Mouse (Mus musculus): ENCODE data around the gene Ppm1n.

The Ppm1n gene

DNA sequence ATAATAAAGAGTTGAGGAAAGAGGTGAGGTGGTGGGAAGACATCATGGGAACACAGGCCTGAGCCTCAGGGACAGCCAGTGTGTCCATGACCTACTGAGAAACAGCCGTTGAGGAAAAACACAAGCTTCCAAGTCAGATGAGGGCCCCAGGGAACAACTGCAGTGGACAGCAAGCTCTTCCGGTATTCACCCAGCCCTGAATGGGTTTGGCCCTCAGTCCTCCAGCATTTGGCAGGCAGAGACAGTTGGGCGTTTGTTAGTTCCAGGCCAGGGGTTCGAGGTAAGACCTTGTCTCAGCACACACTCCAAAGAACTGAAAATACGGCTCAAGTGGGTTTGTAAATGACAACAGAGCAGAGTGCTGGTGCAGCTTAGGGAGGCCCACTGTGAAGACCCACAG, 26.4 kb downstream of the Ppm1n start:
- POLR2A ChIA-PET: interaction anchor here in 3 of 4 experiments (0.7 to 3.3 kb wide), 18 partner anchors 9 to 212 kb away, joined by 3 to 17 read pairs (median 6); partner anchors contain the start of gene Vasp (in 1 of the 3)
- CTCF ChIA-PET: interaction anchor here in 3 of 4 experiments (0.6 to 1.9 kb wide), 4 partner anchors 14 to 45 kb away, joined by 3 to 13 read pairs (median 7); no protein-coding TSS in a partner anchor

DNA sequence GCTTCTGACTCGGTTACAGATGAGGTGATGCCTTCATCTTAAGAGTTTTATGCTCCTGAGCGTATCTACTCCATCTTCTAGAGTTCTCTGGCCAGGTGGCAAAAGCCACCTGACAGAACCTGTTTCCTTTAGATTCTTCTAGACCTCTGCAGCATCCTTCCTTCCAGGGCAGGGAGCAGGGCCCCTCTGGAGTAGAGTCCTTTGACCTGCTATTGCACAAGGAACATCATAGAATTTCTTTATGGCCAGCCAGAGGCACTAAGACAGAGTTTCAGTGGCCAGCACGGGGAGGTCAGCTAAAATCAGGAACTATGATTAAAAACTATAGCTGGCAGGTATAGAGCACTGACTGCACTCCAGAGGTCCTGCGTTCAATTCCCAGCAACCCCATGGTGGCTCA, 27.8 kb downstream of the Ppm1n start:
- ChIA-PET CTCF (interaction anchor here in 3 of 4 experiments (1.0 to 1.9 kb wide), 3 partner anchors 12 to 43 kb away, joined by 3 to 5 read pairs (median 3); no protein-coding TSS in a partner anchor), POLR2A (interaction anchor here in 2 of 4 experiments (0.5 to 3.3 kb wide), 4 partner anchors 12 to 74 kb away, joined by 3 to 17 read pairs (median 4); no protein-coding TSS in a partner anchor)

GRCm38 (mm10) chr7:19247511-19247910, 32.4 kb downstream of the Ppm1n start:
- POLR2A ChIA-PET: interaction anchor here in 2 of 4 experiments (0.5 to 5.5 kb wide), 9 partner anchors 8 to 212 kb away, joined by 3 to 36 read pairs (median 5); no protein-coding TSS in a partner anchor
- CTCF ChIA-PET: interaction anchor here in 3 of 4 experiments (0.9 to 1.3 kb wide), 3 partner anchors 19 to 53 kb away, joined by 3 to 4 read pairs (median 3); no protein-coding TSS in a partner anchor

- ChIA-PET POLR2A (interaction anchor here in 3 of 4 experiments (0.8 to 5.5 kb wide), 8 partner anchors 9 to 32 kb away, joined by 3 to 36 read pairs (median 5); no protein-coding TSS in a partner anchor), CTCF (interaction anchor here in 3 of 4 experiments (0.8 to 1.3 kb wide), 5 partner anchors 18 to 53 kb away, joined by 3 to 4 read pairs (median 3); partner anchors contain the start of gene Ppm1n (in 1 of the 3))
Observed at GRCm38 (mm10) chr7:19246855-19247254, 33.0 kb downstream of the Ppm1n start.

DNA sequence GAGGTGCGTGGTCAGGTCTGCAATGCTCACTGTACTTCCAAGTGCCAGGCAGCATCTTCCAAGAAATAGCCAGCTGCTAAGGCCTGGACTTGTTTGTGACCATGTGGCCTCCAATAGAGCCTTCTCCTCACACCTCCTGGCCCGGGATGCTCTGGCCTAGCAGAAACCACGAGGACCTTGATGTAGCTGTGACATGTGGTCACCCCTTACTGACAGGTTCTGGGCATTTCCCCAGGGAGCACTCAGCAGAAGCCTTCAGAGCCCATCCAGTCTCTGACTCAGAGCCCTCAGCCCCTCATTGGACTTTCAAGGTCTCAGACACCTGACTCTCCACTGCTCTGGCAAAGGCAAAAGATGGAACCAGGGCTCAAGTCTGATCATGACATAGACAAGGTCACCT, 34.8 kb downstream of the Ppm1n start:
- POLR2A ChIA-PET: interaction anchor here in 3 of 4 experiments (0.9 to 5.5 kb wide), 20 partner anchors 8 to 286 kb away, joined by 3 to 36 read pairs (median 6); partner anchors contain the start of gene Vasp (in 2 of the 3)

DNA sequence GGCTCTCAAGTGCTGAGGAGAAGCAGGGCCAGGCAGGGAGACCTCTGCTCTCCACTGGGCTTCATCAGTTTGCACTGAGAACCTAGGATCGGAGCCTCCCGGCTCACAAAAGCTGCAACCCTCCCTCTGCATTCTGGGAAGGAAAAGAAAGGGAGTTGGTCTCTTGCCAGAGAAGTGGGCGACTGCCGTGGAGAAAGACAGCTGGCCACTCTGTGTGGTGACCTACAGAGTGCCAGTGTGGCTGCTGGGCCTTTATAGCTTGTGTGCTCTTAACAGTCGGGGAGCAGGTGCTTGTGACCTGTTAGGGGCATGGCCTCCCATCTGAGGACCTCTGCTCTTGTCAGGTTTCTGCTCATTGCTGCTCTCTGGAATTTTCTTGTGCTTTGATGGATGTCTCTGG, 36.0 kb downstream of the Ppm1n start:
- POLR2A ChIA-PET: interaction anchor here in 2 of 4 experiments (0.6 to 5.5 kb wide), 14 partner anchors 9 to 43 kb away, joined by 3 to 36 read pairs (median 6); partner anchors contain the start of gene Vasp (in 2 of the 2)
- CTCF ChIA-PET: interaction anchor here in 3 of 4 experiments (0.6 to 1.4 kb wide), 6 partner anchors 10 to 49 kb away, joined by 3 to 6 read pairs (median 3); no protein-coding TSS in a partner anchor

More for the DNA sequence above, 34.8 kb downstream of the Ppm1n start:
- CTCF ChIA-PET: interaction anchor here in 1 of 4 experiments (0.5 to 1.2 kb wide), 5 partner anchors 11 to 50 kb away, joined by 3 to 6 read pairs (median 3); partner anchors contain the start of gene Ppm1n

DNA sequence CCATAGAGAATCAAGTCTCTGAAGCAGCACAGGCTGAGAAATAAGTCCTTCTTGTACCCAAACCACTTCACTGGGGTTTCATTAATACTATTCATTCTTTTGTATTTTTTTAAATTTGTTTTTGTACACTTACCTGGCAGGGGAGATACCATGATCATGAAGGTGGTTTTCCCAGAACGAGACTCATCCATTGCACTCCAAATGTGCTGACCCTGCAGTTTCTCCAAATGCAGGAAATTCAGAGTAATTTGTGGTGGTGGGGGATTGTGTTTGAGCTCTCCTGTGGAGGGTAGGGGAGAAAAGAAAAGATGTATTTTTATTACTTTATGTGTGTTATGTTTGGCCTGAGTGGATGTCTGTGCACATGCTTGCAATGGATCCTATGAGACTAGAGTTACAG, 37.9 kb downstream of the Ppm1n start:
- ChIA-PET POLR2A (interaction anchor here in 2 of 4 experiments (0.8 to 6.9 kb wide), 10 partner anchors 8 to 45 kb away, joined by 3 to 82 read pairs (median 32); partner anchors contain the start of genes Vasp (in 2 of the 2), Opa3 (in 1 of the 2) and Ppm1n (in 1 of the 2)), CTCF (interaction anchor here in 1 of 4 experiments (5.3 kb wide), 1 partner anchor 38 kb away, joined by 53 read pairs; the partner anchor contains the start of gene Ppm1n)

- ChIA-PET POLR2A (interaction anchor here (0.5 to 6.9 kb wide), 33 partner anchors 8 to 81 kb away, joined by 3 to 82 read pairs (median 9); partner anchors contain the start of genes Ppm1n (in 2 of the 4), Vasp (in 2 of the 4) and Opa3 (in 1 of the 4)), CTCF (interaction anchor here (0.7 to 5.3 kb wide), 20 partner anchors 8 to 103 kb away, joined by 3 to 53 read pairs (median 12); partner anchors contain the start of genes Ppm1n (in 3 of the 4), Fosb (in 1 of the 4) and Vasp (in 1 of the 4))
Observed at GRCm38 (mm10) chr7:19240905-19241463, 38.9 kb downstream of the Ppm1n start.

GRCm38 (mm10) chr7:19239986-19240385, 39.9 kb downstream of the Ppm1n start:
- POLR2A ChIA-PET: interaction anchor here (0.5 to 6.9 kb wide), 56 partner anchors 9 to 461 kb away, joined by 3 to 82 read pairs (median 5); partner anchors contain the start of genes Ppm1n (in 3 of the 4), Vasp (in 3 of the 4), Opa3 (in 2 of the 4) and Eml2 (in 1 of the 4)
- CTCF ChIA-PET: interaction anchor here (0.5 to 5.3 kb wide), 77 partner anchors 9 to 445 kb away, joined by 3 to 53 read pairs (median 6); partner anchors contain the start of genes Ppm1n (in 4 of the 4), Vasp (in 2 of the 4), Cd3eap (in 1 of the 4) and Eml2 (in 1 of the 4)

DNA sequence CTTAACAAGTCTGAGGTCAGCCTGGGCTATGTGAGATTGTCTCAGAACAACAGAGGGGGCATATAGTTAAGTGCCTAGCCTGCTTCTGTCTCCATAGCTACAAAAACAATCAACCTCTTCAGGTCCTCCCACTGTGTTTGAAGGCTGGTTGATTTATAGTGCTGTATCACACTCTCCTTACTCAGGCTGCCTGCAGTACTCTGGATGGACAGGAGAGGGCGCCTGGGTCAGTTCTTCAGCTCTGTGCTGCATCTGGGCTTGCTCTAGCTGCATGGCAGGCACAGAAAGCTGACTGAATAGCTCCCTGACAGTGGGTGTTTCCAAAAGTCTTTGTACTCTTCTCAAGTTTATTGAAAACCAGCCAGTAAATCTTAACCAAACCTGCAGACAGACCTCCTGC, 40.4 kb downstream of the Ppm1n start:
- ChIA-PET POLR2A (interaction anchor here (0.5 to 6.9 kb wide), 52 partner anchors 8 to 461 kb away, joined by 3 to 82 read pairs (median 6); partner anchors contain the start of genes Ppm1n (in 3 of the 4), Vasp (in 3 of the 4), Opa3 (in 2 of the 4) and Eml2 (in 1 of the 4)), CTCF (interaction anchor here (0.5 to 5.3 kb wide), 72 partner anchors 9 to 427 kb away, joined by 3 to 53 read pairs (median 6); partner anchors contain the start of genes Ppm1n (in 4 of the 4), Vasp (in 2 of the 4), Cd3eap (in 1 of the 4) and Eml2 (in 1 of the 4))

DNA sequence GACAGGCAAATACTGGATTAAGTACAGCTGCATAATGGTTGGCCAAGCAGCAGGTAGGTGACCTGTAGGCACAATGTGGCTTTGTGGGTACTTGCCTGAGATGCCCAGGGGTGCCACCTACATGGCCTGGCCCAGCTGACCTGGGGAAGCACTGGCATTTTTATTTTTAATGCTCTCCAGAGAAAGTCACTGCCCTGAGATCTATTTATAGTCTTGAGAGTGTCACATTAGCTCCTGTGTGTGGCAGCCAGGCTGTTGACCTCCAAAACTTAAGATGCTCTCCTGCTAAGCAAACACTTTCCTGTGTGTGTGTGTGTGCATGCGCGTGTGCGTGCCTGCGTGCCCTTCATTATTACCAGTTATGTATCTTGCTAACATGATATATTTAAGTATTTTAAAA, 41.5 kb downstream of the Ppm1n start:
- ChIA-PET POLR2A (interaction anchor here in 2 of 4 experiments (1.3 to 6.9 kb wide), 6 partner anchors 10 to 34 kb away, joined by 3 to 82 read pairs (median 18); partner anchors contain the start of gene Opa3 (in 1 of the 2)), CTCF (interaction anchor here in 3 of 4 experiments (0.5 to 5.3 kb wide), 6 partner anchors 28 to 101 kb away, joined by 3 to 53 read pairs (median 10); partner anchors contain the start of gene Ppm1n (in 2 of the 3))

- POLR2A ChIA-PET: interaction anchor here (0.7 to 6.9 kb wide), 13 partner anchors 8 to 71 kb away, joined by 3 to 53 read pairs (median 3); partner anchors contain the start of genes Gipr (in 1 of the 4) and Ppm1n (in 1 of the 4)
Observed at GRCm38 (mm10) chr7:19236411-19236810, 43.5 kb downstream of the Ppm1n start.

GRCm38 (mm10) chr7:19235092-19235671, 44.7 kb downstream of the Ppm1n start:
- POLR2A ChIA-PET: interaction anchor here in 2 of 4 experiments (1.3 to 6.9 kb wide), 4 partner anchors 8 to 30 kb away, joined by 3 to 53 read pairs (median 4); no protein-coding TSS in a partner anchor
- CTCF ChIA-PET: interaction anchor here in 2 of 4 experiments (1.3 to 1.5 kb wide), 2 partner anchors 9 to 49 kb away, joined by 3 to 6 read pairs; no protein-coding TSS in a partner anchor

More at GRCm38 (mm10) chr7:19236411-19236810, 43.5 kb downstream of the Ppm1n start:
- CTCF ChIA-PET: interaction anchor here in 3 of 4 experiments (0.5 to 1.3 kb wide), 8 partner anchors 18 to 464 kb away, joined by 3 to 4 read pairs (median 3); no protein-coding TSS in a partner anchor

GRCm38 (mm10) chr7:19234652-19235051, 45.2 kb downstream of the Ppm1n start:
- CTCF ChIA-PET: interaction anchor here in 3 of 4 experiments (0.5 to 2.9 kb wide), 11 partner anchors 10 to 562 kb away, joined by 3 to 22 read pairs (median 4); partner anchors contain the start of gene Ppm1n (in 1 of the 3)
- POLR2A ChIA-PET: interaction anchor here in 2 of 4 experiments (0.9 to 3.4 kb wide), 5 partner anchors 22 to 44 kb away, joined by 3 to 10 read pairs (median 4); no protein-coding TSS in a partner anchor

- POLR2A ChIA-PET: interaction anchor here in 3 of 4 experiments (0.9 to 6.7 kb wide), 8 partner anchors 8 to 49 kb away, joined by 3 to 82 read pairs (median 4); no protein-coding TSS in a partner anchor
- CTCF ChIA-PET: interaction anchor here in 2 of 4 experiments (0.6 to 4.9 kb wide), 4 partner anchors 8 to 51 kb away, joined by 3 to 46 read pairs (median 12); partner anchors contain the start of gene Ppm1n (in 1 of the 2)
Observed at GRCm38 (mm10) chr7:19231849-19232248, 48.0 kb downstream of the Ppm1n start.

- CTCF ChIA-PET: interaction anchor here in 1 of 4 experiments (4.9 kb wide), 1 partner anchor 9 kb away, joined by 46 read pairs; no protein-coding TSS in a partner anchor
- POLR2A ChIA-PET: interaction anchor here in 3 of 4 experiments (0.6 to 6.7 kb wide), 5 partner anchors 9 to 48 kb away, joined by 3 to 82 read pairs (median 7); no protein-coding TSS in a partner anchor
Observed at GRCm38 (mm10) chr7:19230899-19231298, 49.0 kb downstream of the Ppm1n start.

Measured in embryonic stem cell, embryonic (primary cell).